Mouse (Mus musculus) CH12F3 (cell line): ENCODE measurements at regions not wholly inside any gene's neighbourhood (a gene's known extent, or its start where the extent isn't known, plus 50 kb on each side); places are given as distances from the start of the nearest gene placed in this dataset.
"Not testable (repeated sequence)": the region's sequence is repeated elsewhere in the genome, so short reads cannot be mapped to it uniquely, and the experiment has no call there.

Experiments used
- in situ Hi-C: fragments of 300-500 bp; cut with MboI; formaldehyde crosslinking; loops from 2 replicates; pipeline ENCODE4 v1.14.3; 2020; ENCODE audit warnings: low sequenced_read_pairs

DNA sequence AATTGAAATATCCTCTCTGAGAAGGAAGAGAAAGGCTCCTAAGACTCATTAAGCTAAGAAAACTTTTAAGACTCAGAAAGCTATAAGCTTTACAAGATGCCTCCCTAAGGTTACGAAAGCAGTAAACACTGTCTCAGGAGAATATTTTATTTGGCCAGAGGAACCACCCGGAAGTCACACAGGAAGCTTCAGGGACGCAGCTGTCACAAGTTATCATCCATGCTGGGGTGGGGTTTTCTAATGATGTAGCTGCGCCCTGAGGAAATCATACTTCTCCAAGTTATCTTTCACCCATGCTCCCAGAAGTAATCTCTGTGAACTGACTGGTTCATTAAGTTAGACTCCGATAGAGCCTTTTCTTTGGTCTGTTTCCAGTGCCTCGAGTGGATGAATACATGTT is 102.0 kb upstream of the Fam78b start:
- in situ Hi-C loops = no loop called here

DNA sequence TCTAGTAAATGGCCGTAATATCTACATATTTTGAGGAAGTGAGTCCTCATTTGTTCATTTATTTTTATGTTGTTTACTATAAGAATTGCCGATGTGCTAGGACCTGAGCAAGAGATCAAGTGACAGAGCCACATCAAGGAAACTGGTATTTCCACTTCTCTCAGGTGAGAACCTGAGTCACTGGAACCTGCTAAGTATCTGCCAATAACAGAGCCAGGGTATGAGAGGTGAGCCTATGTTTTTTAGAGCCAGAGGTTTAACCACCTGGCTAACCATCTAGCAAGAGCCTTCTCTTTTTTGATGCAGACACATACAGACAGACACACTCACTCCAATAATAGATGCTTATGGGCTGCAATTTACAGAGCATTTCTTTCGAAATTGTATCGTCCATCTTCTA is 101.2 kb upstream of the Fam78b start:
- in situ Hi-C loops = no loop called here

- in situ Hi-C loops = no loop called here
Observed at GRCm38 (mm10) chr1:166900441-166901161, 100.6 kb upstream of the Fam78b start.

DNA sequence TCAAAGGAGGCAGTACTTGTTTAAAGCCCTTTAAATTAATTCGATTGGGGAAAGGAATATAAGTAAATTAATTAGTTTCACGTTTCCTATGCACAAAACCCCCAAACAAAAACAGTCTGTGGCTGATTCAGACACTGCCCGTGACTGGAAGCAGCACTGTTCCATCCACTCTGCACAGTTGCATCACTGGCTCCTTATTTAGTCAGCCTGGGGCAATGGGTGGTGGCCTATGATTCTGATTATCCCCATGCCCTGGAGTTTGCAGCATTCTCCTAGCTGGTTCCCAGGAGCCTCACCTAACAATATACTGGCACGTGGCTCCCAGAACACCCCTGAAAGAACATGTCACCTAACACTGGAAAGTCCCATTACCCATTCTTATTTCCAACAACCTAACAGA is 99.6 kb upstream of the Fam78b start:
- in situ Hi-C loops = no loop called here

DNA sequence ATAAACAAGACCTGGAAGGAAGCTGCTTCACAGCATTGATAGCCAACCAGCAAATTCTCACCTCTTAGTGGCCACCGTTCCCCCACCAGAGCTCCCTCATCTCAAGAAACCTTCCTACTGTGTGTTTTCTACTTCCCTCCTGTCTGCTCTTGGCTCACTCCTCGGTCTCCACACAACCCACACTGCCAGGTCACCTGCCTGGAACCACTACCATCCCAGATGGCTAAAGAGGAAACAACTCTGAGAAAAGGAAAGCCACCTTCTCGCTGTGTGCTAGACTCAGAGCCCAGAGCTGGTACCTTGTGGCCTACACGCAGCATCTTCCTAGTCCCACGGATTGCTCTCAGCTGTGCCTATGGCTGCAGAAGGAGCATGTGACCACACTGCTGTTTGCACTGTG is 97.8 kb upstream of the Fam78b start:
- in situ Hi-C loops = no loop called here

DNA sequence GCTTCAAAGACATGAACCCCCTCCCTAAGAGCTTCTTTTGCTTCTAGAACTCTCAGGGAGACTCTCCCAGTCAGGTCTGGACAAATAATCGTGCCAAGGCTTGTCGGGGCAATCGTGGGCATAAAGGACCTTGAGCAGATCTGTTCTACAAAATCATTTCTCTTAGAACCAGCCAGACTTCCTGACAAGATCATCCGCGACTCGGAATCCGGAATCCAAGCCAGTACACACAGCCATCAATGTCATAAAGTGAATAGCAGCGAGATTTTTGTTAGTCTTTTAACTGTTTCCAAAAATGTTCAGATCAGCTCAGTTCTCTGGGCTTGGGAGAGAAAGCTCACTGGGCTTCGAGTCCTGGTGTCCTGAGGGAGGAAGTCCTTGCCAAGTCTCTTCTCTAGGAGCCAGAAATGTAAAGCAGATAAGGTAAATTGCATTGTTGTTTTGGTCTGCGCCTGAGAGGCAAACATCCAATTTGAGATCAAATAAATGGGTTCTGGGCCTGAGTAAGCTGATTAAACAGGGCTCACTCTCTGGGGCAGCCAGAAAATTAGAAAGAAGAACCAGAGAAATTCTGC is 92.9 kb upstream of the Fam78b start:
- in situ Hi-C loops = no loop called here

- in situ Hi-C loops = not testable (repeated sequence)
Observed at GRCm38 (mm10) chr1:166912195-166912594, 89.0 kb upstream of the Fam78b start.

DNA sequence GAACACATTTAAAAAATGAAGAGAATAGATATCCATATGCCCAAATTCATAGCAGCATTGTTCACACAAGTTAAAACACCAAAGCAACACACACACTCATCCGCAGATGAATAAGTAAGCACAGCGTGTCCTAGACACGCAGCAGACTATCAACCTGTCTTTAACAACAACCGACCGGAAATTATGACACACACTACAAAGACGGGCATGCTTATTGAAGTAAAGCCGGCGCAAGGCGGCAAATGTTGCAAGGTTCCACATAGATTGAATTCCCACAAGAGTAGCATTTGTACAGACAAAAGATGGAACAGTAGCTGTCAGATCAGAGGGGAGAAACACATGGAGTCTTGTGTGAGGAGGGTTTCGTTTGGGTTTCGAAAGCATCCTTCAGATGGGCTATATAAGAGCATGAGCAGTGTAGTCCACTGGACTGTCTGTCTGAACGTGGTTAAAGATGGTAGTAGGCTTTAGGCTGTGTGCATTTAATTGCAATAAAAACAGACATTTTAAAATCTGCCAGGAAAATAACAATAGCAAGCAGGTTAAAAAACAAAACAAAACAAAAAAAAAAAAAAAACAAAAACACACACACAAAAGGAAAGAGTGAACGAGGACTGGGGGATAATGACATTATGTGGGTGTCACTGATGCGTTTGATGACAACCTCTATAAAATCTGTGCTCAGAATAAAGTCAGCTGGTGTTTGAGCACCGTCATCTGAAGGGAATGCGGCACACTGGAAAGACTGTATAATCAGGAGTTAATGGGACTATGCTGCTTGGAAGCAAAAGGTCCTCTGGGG is 78.1 kb upstream of the Fam78b start:
- in situ Hi-C loops = no loop called here

DNA sequence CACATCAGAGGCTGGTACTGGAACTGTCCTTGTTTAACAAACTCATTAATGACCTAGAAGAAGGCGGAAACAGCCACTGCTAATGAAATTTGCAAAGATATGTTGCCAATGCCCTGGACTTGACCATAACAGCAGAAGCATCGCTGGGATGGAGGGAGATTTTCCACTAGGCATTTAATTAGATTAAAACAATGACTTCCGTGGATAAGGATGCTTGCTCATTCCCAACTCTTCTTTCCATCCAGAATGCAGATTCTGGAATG is 77.6 kb upstream of the Fam78b start:
- in situ Hi-C loops = no loop called here

- in situ Hi-C loops = no loop called here
Observed at GRCm38 (mm10) chr1:166924126-166924525, 77.1 kb upstream of the Fam78b start.

GRCm38 (mm10) chr1:166926078-166926477 is 75.1 kb upstream of the Fam78b start:
- in situ Hi-C loops = no loop called here

DNA sequence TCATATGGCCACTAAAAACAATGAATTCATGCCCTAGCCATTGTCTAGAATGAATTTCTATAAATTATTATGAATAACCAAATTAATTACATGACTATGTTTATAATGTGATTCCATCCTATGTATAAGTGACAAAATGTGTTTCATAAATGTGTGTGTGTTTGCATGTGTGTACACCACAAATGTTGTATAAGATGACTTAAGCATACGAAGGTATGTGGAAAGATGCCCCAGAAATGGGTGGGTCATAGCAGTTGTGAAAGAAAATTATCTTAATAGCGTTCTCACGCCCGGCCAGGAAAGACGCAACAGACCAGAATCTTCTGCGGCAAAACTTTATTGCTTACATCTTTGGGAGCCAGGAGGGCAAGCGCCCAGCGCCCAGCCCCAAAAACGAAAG is 61.5 kb upstream of the Fam78b start:
- in situ Hi-C loops = not testable (repeated sequence)

GRCm38 (mm10) chr1:166940146-166941076 is 60.8 kb upstream of the Fam78b start:
- in situ Hi-C loops = not testable (repeated sequence)

GRCm38 (mm10) chr1:166942201-166942600 is 59.0 kb upstream of the Fam78b start:
- in situ Hi-C loops = no loop called here

GRCm38 (mm10) chr1:166944540-166944939 is 56.7 kb upstream of the Fam78b start:
- in situ Hi-C loops = no loop called here

DNA sequence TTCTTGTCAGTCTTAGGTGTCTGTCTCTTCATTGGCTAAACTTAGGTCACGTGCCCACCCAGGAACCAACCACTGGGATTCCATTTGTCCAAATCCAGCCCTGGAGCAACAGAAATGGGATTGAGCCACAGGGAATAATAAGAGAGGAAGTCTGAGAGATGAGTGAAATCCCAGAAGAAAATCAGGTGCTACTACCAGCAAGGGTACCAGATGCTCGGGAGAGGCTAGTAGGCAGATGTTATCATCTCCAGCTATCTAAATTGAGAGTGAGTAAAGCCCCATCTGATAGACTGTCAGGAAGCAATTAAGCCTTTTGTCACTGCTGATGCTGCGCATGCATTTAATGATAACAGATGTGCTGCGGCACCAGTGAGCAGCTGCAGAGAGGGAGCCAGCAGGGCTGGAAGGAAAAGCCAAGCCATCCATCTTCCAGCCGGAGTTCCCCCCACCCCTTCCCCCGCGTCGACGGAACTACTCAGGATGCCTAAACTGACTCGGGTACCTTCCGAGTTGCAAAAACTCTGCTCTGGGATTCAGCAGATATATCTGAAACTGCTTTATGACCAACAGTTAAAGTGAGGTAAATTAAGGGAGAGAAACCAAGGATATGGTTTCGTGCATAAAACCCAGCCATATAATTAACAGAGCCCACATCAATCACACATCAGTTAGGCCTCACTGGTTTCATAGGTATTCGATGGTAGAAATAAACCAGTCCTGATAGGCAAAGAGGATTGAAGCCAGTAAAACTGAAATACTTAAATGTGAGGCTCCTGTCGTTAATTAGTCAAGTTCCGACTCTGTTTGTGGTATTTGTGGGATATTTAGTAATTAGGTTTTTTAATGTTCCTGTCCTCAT is 53.1 kb upstream of the Fam78b start:
- in situ Hi-C loops = no loop called here
